Mouse (Mus musculus) urinary bladder, adult 18-20 months (tissue): Measurements from ENCODE around the gene Gm13128.
"Not testable (repeated sequence)": the region's sequence is repeated elsewhere in the genome, so short reads cannot be mapped to it uniquely, and the experiment has no call there.

ENCODE experiments used
- DNase-seq, 2 experiments: peaks; one replicate each; pipeline ENCODE4 v3.0.0; 2022; ENCODE audit warnings: low spot score in 2 of 2, mixed read lengths in 2 of 2

Gm13128 gene

DNA sequence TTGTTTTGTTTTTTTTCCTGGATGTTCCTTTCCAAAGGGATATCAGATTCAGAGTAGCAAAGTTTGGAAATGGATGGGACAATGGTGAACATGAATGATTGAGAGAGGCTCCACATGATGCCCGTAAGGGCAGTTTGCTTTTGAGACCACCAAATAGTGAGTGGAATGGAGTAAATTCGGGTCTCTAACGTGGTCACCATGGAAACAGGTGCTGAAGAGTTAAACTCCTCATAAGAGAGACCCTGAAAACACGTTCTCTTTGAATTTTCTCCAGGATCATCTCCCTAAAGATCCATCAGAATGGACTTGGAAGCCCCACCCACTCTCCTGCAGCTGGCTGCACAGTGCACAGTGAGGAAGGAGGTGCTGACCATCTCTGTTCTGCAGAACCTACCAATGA is at the start of gene Gm13128:
Gm13128 (plus strand) TSS at position 301 of the 400 bp plus-strand sequence.
- not testable (repeated sequence) for DNase-seq

DNA sequence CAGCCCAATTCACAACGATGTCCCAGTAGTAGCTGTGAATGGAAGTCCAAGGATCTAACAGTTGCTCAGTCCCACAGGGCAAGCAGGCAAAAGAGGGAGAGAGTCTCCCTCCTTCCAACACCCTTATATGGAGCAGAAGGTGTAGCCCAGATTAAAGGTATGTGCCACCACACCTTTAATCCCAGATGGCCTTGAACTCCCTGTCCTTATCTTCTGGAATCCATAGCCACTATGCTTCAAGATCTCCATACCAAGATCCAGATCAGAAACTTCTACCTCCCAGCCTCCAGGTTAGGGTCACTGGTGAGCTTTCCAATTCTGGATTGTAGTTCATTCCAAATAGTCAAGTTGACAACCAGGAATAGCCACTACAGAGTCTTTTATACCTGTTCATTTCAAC is 49.7 kb upstream of the Gm13128 start, which contains the start of gene Pramel5:
Pramel5 (minus strand) TSS at position 101 of the 400 bp plus-strand sequence.
- DNase-seq, result not testable (repeated sequence)

- peak in 1 of 2 experiments; percentile 2 for DNase-seq
Observed at GRCm38 (mm10) chr4:144299414-144299813, 30.6 kb upstream of the Gm13128 start.

GRCm38 (mm10) chr4:144312666-144313460 is 17.2 kb upstream of the Gm13128 start:
- DNase-seq, result not testable (repeated sequence)

DNA sequence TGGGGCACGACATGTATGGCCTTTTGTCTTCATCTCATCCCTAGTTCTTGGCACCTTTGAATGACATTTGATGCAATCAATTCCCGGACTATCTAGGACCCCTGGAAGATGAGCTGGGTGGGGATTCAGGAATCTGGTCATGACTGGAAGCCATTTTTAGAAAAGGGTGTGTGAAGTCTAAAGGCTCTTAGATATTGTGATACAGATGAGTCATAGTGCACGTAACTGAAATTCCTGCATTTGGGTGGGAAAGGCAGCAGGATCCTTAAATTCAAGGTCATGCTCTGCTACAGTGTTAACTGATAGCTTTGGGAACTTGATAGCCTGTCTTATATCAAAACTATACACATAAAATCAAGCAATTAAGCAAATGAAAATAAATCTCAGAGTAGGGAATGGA is 5.8 kb downstream of the Gm13128 start:
- DNase-seq, result not testable (repeated sequence)

- not testable (repeated sequence) for DNase-seq
Observed at GRCm38 (mm10) chr4:144357642-144358041, 27.6 kb downstream of the Gm13128 start, which contains the start of gene Gm13119. TSS of gene Gm13119 (plus strand) at chr4:144357942.

DNA sequence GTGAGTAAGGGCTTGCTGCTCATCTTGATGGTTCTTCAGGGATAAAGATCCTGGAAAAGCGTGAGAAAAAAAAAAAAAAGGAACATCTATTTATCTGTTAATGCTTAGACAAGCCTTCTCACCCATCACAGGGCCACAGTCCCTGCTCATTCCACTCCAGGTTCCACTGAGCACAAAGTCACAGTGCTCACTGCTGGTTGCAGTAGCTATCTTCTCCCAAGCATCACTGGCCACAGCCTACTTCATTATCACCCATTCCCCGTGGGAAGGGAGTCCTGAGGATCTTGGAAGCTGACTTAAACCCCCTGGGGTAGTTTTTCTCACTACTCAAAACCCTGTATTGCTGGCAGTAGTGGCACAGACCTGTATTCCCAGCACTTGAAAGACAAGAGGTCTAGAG is 47.9 kb downstream of the Gm13128 start, which contains the start of gene Pramef20:
Pramef20 (minus strand) TSS at position 23 of the 400 bp plus-strand sequence.
- DNase-seq, result no peak
